Mouse (Mus musculus) layer of hippocampus, adult 18-20 months (tissue): ENCODE measurements around the gene Miip. TPM values are rescaled to one million over a fixed set of nuclear protein-coding genes. Genes with fewer than 3 reads are reported as not detected.

ENCODE experiments used
- total RNA-seq, 2 experiments: library from RNA; stranded (reverse); gene quantifications; 2 replicates each; pipeline ENCODE4 v1.2.3; 2021

The Miip gene
- total RNA-seq, 2 experiments from 2014 or later, result 19.7 to 20.2 TPM

Other genes with a start within 250 kb of the Miip start
- gene Zfp979, start 226.3 kb downstream of the Miip start, total RNA-seq, result under 1 TPM; 0.17 to 0.33 TPM
- not detected for gene Zfp534, start 166.3 kb downstream of the Miip start, total RNA-seq
- gene Zfp984, start 59.0 kb downstream of the Miip start, total RNA-seq, result 1 to 10 TPM; 1.8 to 3.0 TPM
- 10 to 100 TPM; 18.5 to 19.8 TPM for gene Zfp933, start 20.4 kb downstream of the Miip start, total RNA-seq
- gene Fv1, start 163 bp upstream of the Miip start, total RNA-seq, result 10 to 100 TPM in 1 of 2 experiments, 1 to 10 TPM in 1; 8.9 to 11.0 TPM
- gene Mfn2, start 35.9 kb upstream of the Miip start, total RNA-seq, result 100 to 1,000 TPM; 204 to 206 TPM
- 10 to 100 TPM; 20.1 to 20.3 TPM for gene Plod1, start 68.0 kb upstream of the Miip start, total RNA-seq
- 10 to 100 TPM; 28.2 to 30.1 TPM for gene 2510039O18Rik, start 72.1 kb upstream of the Miip start, total RNA-seq
- not detected for gene Nppb, start 117.0 kb upstream of the Miip start, total RNA-seq
- gene Nppa, start 131.9 kb upstream of the Miip start, total RNA-seq, result not detected
- 10 to 100 TPM; 79.0 to 82.0 TPM for gene Clcn6, start 170.0 kb upstream of the Miip start, total RNA-seq
- gene Mthfr, start 170.3 kb upstream of the Miip start, total RNA-seq, result 10 to 100 TPM; 28.0 to 30.8 TPM
- 1 to 10 TPM; 6.3 to 7.6 TPM for gene Agtrap, start 219.2 kb upstream of the Miip start, total RNA-seq